Mouse (Mus musculus) embryonic facial prominence, embryonic 13.5 days (tissue): ENCODE results near the gene Gm5168. TPM values are rescaled to one million over a fixed set of nuclear protein-coding genes. Genes with fewer than 3 reads are reported as not detected.
"Not testable (repeated sequence)": the region's sequence is repeated elsewhere in the genome, so short reads cannot be mapped to it uniquely, and the experiment has no call there.

ENCODE experiments used
- ATAC-seq: fragments of 200-750 bp; cut with Nextera tagmentation; 2 replicates; pipeline ENCODE4 v1.8.0; 2017; ENCODE audit warnings: low read depth; ENCODE audit not compliant: insufficient number of reproducible peaks, insufficient read depth, low FRiP score, low TSS enrichment
- H3K27ac ChIP-seq: fragments of 300-500 bp; sonication (generic); 2 replicates; pipeline ENCODE4 v1.5.1; 2015; ENCODE audit warnings: moderate library complexity, mild to moderate bottlenecking, inconsistent platforms
- H3K27me3 ChIP-seq: fragments of 300-500 bp; sonication (generic); 2 replicates; pipeline ENCODE4 v1.6.1; 2015; ENCODE audit warnings: mild to moderate bottlenecking, inconsistent platforms
- H3K36me3 ChIP-seq: fragments of 300-500 bp; sonication (generic); 2 replicates; pipeline ENCODE4 v1.6.1; 2015; ENCODE audit warnings: mild to moderate bottlenecking, inconsistent platforms
- H3K4me1 ChIP-seq: fragments of 300-500 bp; sonication (generic); 2 replicates; pipeline ENCODE4 v1.6.1; 2015; ENCODE audit warnings: inconsistent platforms
- H3K4me2 ChIP-seq: fragments of 300-500 bp; sonication (generic); 2 replicates; pipeline ENCODE4 v1.6.1; 2015; ENCODE audit warnings: moderate library complexity, mild to moderate bottlenecking, inconsistent platforms
- H3K4me3 ChIP-seq: fragments of 300-500 bp; sonication (generic); 2 replicates; pipeline ENCODE4 v1.5.1; 2015; ENCODE audit warnings: mild to moderate bottlenecking, inconsistent platforms
- H3K9ac ChIP-seq: fragments of 300-500 bp; sonication (generic); 2 replicates; pipeline ENCODE4 v1.6.1; 2015; ENCODE audit warnings: mild to moderate bottlenecking, inconsistent platforms
- H3K9me3 ChIP-seq: fragments of 300-500 bp; sonication (generic); 2 replicates; pipeline ENCODE4 v1.6.1; 2016; ENCODE audit warnings: inconsistent platforms
- WGBS: fragments of 180-500 bp; shearing (Covaris S2); methylation state at CpG from one replicate; pipeline ENCODE4 v1.1.7; 2015; ENCODE audit warnings: mixed read lengths; 5-methylcytosine and 5-hydroxymethylcytosine counted together
- polyA plus RNA-seq: library from polyadenylated mRNA; unstranded; fragments of >200 nt; fragmentation: Nextera tagmentation; extraction: Ambion mirVana; gene quantifications from 2 replicates; pipeline ENCODE4 v1.2.1, GENCODE M21; 2015

Gm5168 gene
- polyA plus RNA-seq, result not detected in 2 replicates

GRCm38 (mm10) chrX:26050941-26051340 is at the start of gene Gm5168:
Gene Gm5168, minus strand, starts transcription at chrX:26051041.
- not testable (repeated sequence) for H3K36me3 ChIP-seq, H3K27ac ChIP-seq, H3K4me2 ChIP-seq, ATAC-seq, H3K4me3 ChIP-seq, H3K9me3 ChIP-seq, H3K27me3 ChIP-seq, H3K4me1 ChIP-seq, H3K9ac ChIP-seq
- 93% methylated on average over 2 of the region's 3 CpGs for whole genome bisulfite sequencing

Other genes with a start within 250 kb of the Gm5168 start
- gene Gm2012, start 180.3 kb upstream of the Gm5168 start, polyA plus RNA-seq, result not detected in 2 replicates